Mouse (Mus musculus) myocyte (in vitro differentiated cells): ENCODE results near the gene Mrpl20. TPM values are rescaled to one million over a fixed set of nuclear protein-coding genes. Genes with fewer than 3 reads are reported as not detected.

Experiments used
- H3K27me3 ChIP-seq: one replicate; pipeline ENCODE4 v1.6.1; 2011; ENCODE audit not compliant: control insufficient read depth, insufficient read depth, insufficient read length
- H3K36me3 ChIP-seq: one replicate; pipeline ENCODE4 v1.6.1; 2011; ENCODE audit not compliant: control insufficient read depth, insufficient read depth
- H3K4me2 ChIP-seq: one replicate; pipeline ENCODE4 v1.6.1; 2011; ENCODE audit warnings: low read depth, control low read depth
- H3K4me3 ChIP-seq: one replicate; pipeline ENCODE4 v1.5.1; 2011; ENCODE audit warnings: mild to moderate bottlenecking, control low read depth, moderate library complexity
- H3K79me2 ChIP-seq: one replicate; pipeline ENCODE4 v1.6.1; 2011; ENCODE audit not compliant: control insufficient read depth, insufficient read depth
- H3ac ChIP-seq: one replicate; pipeline ENCODE4 v1.6.1; 2011; ENCODE audit not compliant: control insufficient read depth, insufficient read length
- CEBPB ChIP-seq: IDR thresholded peaks from 2 replicates; pipeline ENCODE4 v1.6.1; 2011; ENCODE audit warnings: mild to moderate bottlenecking, moderate library complexity; ENCODE audit not compliant: poor library complexity, insufficient read depth, severe bottlenecking
- E2F4 ChIP-seq: IDR thresholded peaks from one replicate; pipeline ENCODE4 v1.6.1; 2011; ENCODE audit warnings: mild to moderate bottlenecking, control low read depth, moderate library complexity; ENCODE audit not compliant: insufficient read depth
- MAX ChIP-seq: IDR thresholded peaks from one replicate; pipeline ENCODE4 v1.6.1; 2011; ENCODE audit warnings: low read depth, mild to moderate bottlenecking, control low read depth
- MYOD1 ChIP-seq, 3 experiments: IDR thresholded peaks; one replicate each; pipeline ENCODE4 v1.6.1; 2011; ENCODE audit warnings: control low read depth in 2 of 3, low read depth in 2 of 3, mild to moderate bottlenecking in 2 of 3, moderate library complexity in 1 of 3; ENCODE audit not compliant: insufficient read length in 2 of 3, control insufficient read depth in 1 of 3
- MYOG ChIP-seq, 3 experiments: IDR thresholded peaks; one replicate each; pipeline ENCODE4 v1.6.1; 2011; ENCODE audit warnings: control low read depth in 2 of 3, low read depth in 2 of 3, mild to moderate bottlenecking in 2 of 3; ENCODE audit not compliant: insufficient read length in 2 of 3, control insufficient read depth in 1 of 3, insufficient read depth in 1 of 3
- POLR2A ChIP-seq: IDR thresholded peaks from one replicate; pipeline ENCODE4 v1.6.1; 2011; ENCODE audit warnings: low read depth, mild to moderate bottlenecking, control low read depth, moderate library complexity; ENCODE audit not compliant: insufficient read length
- POLR2AphosphoS2 ChIP-seq: IDR thresholded peaks from one replicate; pipeline ENCODE4 v1.6.1; 2011; ENCODE audit warnings: low read depth, control low read depth; ENCODE audit not compliant: insufficient read length
- REST ChIP-seq: IDR thresholded peaks from one replicate; pipeline ENCODE4 v1.6.1; 2011; ENCODE audit warnings: mild to moderate bottlenecking, control low read depth, moderate library complexity; ENCODE audit not compliant: insufficient read depth, insufficient read length
- SRF ChIP-seq: IDR thresholded peaks from one replicate; pipeline ENCODE4 v1.6.1; 2011; ENCODE audit warnings: low read depth; ENCODE audit not compliant: control insufficient read depth, insufficient read length
- TCF12 ChIP-seq: IDR thresholded peaks from one replicate; pipeline ENCODE4 v1.6.1; 2011; ENCODE audit warnings: mild to moderate bottlenecking, control low read depth; ENCODE audit not compliant: poor library complexity, insufficient read depth, severe bottlenecking
- TCF3 ChIP-seq: IDR thresholded peaks from one replicate; pipeline ENCODE4 v1.6.1; 2011; ENCODE audit warnings: low read depth, control low read depth; ENCODE audit not compliant: insufficient read length
- USF1 ChIP-seq: IDR thresholded peaks from one replicate; pipeline ENCODE4 v1.6.1; 2011; ENCODE audit warnings: low read depth, mild to moderate bottlenecking, control low read depth, moderate library complexity
- polyA plus RNA-seq: library from polyadenylated mRNA; unstranded; fragments of >200 nt; fragmentation: generic; extraction: Trizol; gene quantifications from one replicate; pipeline ENCODE4 v1.2.1, GENCODE M21; 2012; ENCODE audit warnings: missing spikeins

Gene Mrpl20
- polyA plus RNA-seq, 1 experiment: 132 TPM

DNA sequence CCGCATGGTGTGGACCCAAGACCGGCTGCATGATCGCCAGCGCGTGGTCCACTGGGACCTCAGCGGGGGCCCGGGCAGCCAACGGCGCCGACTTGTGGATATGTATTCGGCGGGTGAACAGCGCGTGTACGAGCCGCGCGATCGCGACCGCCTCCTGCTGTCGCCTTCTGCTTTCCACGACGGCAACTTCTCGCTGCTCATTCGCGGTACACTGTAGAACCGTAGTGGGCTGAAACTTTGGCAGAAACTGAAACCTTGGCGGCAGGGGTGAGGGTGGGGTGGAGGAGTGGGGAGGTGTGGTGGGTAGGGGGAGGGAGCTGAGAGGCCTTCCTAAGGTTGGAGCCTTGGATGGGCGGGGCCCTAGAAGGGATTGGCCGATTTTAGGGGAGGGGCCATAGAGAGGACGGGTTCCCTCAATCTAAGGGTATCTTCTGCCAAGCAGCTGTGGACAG, 38.4 kb downstream of the Mrpl20 start:
- Histone ChIP-seq H3K27me3 (no peaks in the 10 kb centered on the region), H3K36me3 (peaks cover 6% of the 10 kb centered on the region), H3ac (no peak overlapping the region), H3K4me2 (peak overlapping the region; percentile 78), H3K4me3 (peak overlapping the region; percentile 38), H3K79me2 (peaks cover 6% of the 10 kb centered on the region)
- peak; percentile 32 for TF ChIP-seq POLR2A
- TF ChIP-seq TCF12: no peak
- TF ChIP-seq E2F4: no peak

GRCm38 (mm10) chr4:155841651-155842270, 39.1 kb downstream of the Mrpl20 start:
- Histone ChIP-seq H3K27me3 (no peaks in the 10 kb centered on the region), H3ac (no peak overlapping the region), H3K4me2 (no peak overlapping the region), H3K79me2 (peaks cover 6% of the 10 kb centered on the region), H3K36me3 (peaks cover 6% of the 10 kb centered on the region), H3K4me3 (peak overlapping the region; percentile 38)
- TF ChIP-seq REST: no peak
- no peak for TF ChIP-seq E2F4
- TF ChIP-seq SRF: no peak
- no peak for TF ChIP-seq POLR2AphosphoS2
- no peak for TF ChIP-seq TCF3
- no peak for TF ChIP-seq POLR2A
- no peak for TF ChIP-seq MYOG (IDR thresholded peaks at IDR 0.05; ENCODE audit: control insufficient read depth in 1 of 3, insufficient read depth in 1 of 3, insufficient read length in 2 of 3, low read depth in 2 of 3)
- no peak for TF ChIP-seq MYOD1 (IDR thresholded peaks at IDR 0.05; ENCODE audit: control insufficient read depth in 1 of 3, insufficient read length in 2 of 3, low read depth in 2 of 3)
- no peak for TF ChIP-seq CEBPB
- no peak for TF ChIP-seq TCF12
- no peak for TF ChIP-seq USF1
- no peak for TF ChIP-seq MAX

GRCm38 (mm10) chr4:155843231-155843630, 40.6 kb downstream of the Mrpl20 start:
- Histone ChIP-seq H3K27me3 (no peaks in the 10 kb centered on the region), H3K4me3 (no peak overlapping the region), H3ac (no peak overlapping the region), H3K36me3 (peaks cover 6% of the 10 kb centered on the region), H3K79me2 (peaks cover 14% of the 10 kb centered on the region), H3K4me2 (no peak overlapping the region)
- TF ChIP-seq E2F4: no peak
- TF ChIP-seq MYOD1 (IDR thresholded peaks at IDR 0.05; ENCODE audit: control insufficient read depth in 1 of 3, insufficient read length in 2 of 3, low read depth in 2 of 3): no peak
- TF ChIP-seq CEBPB: no peak
- no peak for TF ChIP-seq REST

- Histone ChIP-seq H3K79me2 (peaks cover 45% of the 10 kb centered on the region), H3K36me3 (peaks cover 6% of the 10 kb centered on the region), H3K4me3 (peak within 1 kb of the TSS; percentile 80), H3K4me2 (peak within 1 kb of the TSS; percentile 100), H3K27me3 (no peaks in the 10 kb centered on the region), H3ac (peak within 1 kb of the TSS; percentile 28)
- TF ChIP-seq USF1 (no peak), POLR2A (peak; percentile 67), MYOD1 (IDR thresholded peaks at IDR 0.05; ENCODE audit: control insufficient read depth in 1 of 3, insufficient read length in 2 of 3, low read depth in 2 of 3) (no peak), POLR2AphosphoS2 (peak; percentile 75), MYOG (IDR thresholded peaks at IDR 0.05; ENCODE audit: control insufficient read depth in 1 of 3, insufficient read depth in 1 of 3, insufficient read length in 2 of 3, low read depth in 2 of 3) (peak in 1 of 3 experiments; percentile 41), TCF12 (no peak), REST (no peak), E2F4 (no peak)
Measured at GRCm38 (mm10) chr4:155846871-155847578, 44.3 kb downstream of the Mrpl20 start, which contains the start of gene Dvl1. Gene Dvl1, plus strand, starts transcription at chr4:155847402.

GRCm38 (mm10) chr4:155847591-155848352, 45.1 kb downstream of the Mrpl20 start:
- Histone ChIP-seq H3ac (peak overlapping the region; percentile 28), H3K4me2 (peak overlapping the region; percentile 100)
- TF ChIP-seq MYOG (IDR thresholded peaks at IDR 0.05; ENCODE audit: control insufficient read depth in 1 of 3, insufficient read depth in 1 of 3, insufficient read length in 2 of 3, low read depth in 2 of 3) (peak in 2 of 3 experiments; percentile 15 to 66), MYOD1 (IDR thresholded peaks at IDR 0.05; ENCODE audit: control insufficient read depth in 1 of 3, insufficient read length in 2 of 3, low read depth in 2 of 3) (peak in 2 of 3 experiments; percentile 20 to 51), CEBPB (no peak)

More at GRCm38 (mm10) chr4:155847591-155848352, 45.1 kb downstream of the Mrpl20 start:
- Histone ChIP-seq H3K27me3 (no peaks in the 10 kb centered on the region), H3K36me3 (peaks cover 2% of the 10 kb centered on the region), H3K79me2 (peaks cover 45% of the 10 kb centered on the region), H3K4me3 (peak overlapping the region; percentile 80)
